Mouse (Mus musculus) brain, embryonic 18.5 days (tissue): ENCODE data around the gene Itgb1bp1.

Experiments used
- DNase-seq: peaks from one replicate; pipeline ENCODE4 v3.0.0-alpha.2; 2012; ENCODE audit warnings: low read depth, low spot score

Itgb1bp1 gene

DNA sequence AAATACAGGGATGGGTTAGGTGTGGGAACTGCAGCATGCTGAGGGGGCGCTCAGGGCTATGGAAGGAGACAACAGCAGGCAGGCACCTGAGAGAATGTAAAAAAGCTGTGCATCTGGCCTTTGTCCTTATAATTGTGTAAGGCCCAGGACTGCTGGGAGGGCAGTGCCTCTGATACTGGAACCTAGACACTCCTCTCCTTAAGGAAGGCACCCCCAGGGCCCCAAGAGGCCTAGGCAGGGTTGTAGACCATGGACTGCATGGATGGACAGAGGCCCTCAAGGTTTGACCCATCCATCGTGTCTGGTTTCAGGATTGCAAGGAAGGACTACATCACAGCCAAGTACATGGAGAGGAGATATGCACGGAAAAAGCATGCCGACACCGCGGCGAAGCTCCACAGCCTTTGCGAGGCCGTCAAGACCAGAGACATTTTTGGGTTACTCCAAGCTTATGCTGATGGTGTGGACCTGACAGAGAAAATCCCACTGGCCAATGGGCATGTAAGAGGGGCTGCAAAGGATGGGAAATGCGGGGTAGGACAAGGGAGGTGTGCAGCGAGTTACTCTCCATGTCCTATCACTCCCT, 41.6 kb downstream of the Itgb1bp1 start:
- DNase-seq, result no peak

- no peak for DNase-seq
Observed at GRCm38 (mm10) chr12:21241965-21242364, 44.1 kb downstream of the Itgb1bp1 start.

- no peak for DNase-seq
Observed at GRCm38 (mm10) chr12:21234560-21234959, 51.5 kb downstream of the Itgb1bp1 start.

GRCm38 (mm10) chr12:21233727-21234126, 52.4 kb downstream of the Itgb1bp1 start:
- DNase-seq, result no peak

DNA sequence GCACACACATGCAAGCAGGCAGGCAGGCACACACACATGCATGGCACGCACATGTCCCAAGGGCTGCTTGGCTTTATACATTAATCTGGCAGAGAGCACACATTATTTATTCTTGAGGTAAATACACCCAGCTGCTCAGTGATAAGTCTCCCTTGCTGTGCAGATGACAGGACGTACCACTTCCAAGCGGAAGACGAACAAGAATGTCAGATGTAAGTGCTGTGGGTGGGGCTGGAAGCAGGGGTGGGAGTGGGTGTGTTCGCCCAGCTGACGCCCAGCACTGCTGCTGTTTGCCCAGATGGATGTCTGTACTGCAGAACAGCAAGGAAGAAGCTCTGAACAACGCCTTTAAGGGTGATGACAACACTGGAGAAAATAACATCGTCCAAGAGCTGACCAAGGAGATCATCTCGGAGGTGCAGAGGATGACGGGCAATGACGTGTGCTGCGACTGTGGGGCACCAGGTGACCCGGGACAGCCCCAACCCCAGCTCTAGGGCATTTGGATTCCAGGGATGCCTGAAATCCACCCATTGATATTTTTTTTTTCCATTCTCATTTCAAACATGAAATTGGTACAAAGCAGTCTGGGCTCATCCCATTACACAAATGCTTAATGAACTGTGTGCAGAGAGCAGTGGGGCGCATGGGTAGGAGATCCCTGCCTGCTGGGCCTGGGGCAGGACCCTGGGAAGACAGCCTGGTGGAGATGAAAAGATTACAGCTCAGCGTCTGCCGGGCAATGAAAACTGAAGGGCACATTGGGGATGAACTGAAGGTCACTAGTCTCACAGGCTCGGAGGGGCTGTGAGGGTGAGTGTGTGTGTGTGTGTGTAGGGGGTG, 56.8 kb downstream of the Itgb1bp1 start:
- no peak for DNase-seq

GRCm38 (mm10) chr12:21228650-21229049, 57.4 kb downstream of the Itgb1bp1 start:
- DNase-seq, result no peak

DNA sequence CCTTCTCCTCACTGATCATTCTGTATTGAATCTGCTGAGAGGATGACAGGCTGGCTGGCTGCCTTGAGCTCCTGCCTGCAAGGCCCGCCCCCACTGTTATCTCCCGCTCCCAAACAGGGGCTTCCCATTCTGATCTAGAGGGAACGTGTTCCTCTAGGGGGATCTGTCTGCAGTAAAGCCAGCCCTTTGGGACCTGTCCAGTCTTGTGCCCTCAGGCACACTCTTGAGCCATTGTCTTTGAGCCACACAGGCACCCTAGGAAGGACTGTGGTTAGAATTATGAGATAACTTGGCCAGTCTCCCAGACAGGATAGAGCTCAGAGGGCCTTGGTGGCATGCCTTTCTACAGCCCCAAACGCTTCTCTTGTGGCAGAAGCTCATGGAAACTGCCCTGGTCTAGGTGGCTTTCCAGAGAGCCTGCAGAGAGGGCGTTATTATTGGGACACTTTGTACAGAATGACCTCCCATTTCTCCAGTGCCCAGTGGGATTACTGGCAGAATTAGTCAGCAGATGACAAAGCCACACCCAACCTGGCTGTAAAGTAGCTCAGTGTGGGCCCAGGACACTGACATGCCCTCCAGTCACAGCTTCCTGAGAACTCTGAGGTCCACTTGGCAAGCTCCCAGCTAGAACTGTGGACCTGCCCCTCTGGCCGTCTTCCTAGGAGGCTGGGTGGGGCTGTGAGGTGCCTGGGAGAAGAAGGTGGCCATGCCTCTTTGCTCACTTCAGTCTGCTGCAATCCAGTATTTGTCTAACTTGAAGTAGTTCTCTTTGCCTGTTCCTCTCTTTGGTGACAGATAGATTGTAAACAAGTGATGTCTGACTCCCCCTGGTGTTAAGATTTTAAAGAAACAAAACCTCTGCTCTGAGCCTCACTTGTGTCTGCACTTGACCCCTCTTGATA, 58.8 kb downstream of the Itgb1bp1 start:
- DNase-seq, result no peak

DNA sequence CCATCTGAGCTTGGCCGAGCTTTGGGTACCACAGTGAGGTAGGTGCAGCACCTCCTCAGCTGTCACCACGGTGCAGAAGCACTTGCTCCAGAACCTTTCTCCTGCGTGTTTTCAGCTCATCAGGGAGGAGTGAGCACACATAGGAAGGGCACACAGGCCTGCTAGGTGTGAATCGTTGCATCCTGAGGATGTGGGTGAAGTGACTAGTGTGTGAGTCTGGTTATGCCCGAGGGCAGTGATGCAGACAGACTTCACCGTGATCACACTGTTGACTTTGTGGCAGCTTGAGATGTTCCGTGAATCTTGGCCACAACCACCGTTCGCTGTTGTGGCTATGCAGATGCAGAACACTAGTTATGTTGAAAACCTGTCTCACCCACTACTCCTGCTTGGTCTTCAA, 59.8 kb downstream of the Itgb1bp1 start:
- no peak for DNase-seq

DNA sequence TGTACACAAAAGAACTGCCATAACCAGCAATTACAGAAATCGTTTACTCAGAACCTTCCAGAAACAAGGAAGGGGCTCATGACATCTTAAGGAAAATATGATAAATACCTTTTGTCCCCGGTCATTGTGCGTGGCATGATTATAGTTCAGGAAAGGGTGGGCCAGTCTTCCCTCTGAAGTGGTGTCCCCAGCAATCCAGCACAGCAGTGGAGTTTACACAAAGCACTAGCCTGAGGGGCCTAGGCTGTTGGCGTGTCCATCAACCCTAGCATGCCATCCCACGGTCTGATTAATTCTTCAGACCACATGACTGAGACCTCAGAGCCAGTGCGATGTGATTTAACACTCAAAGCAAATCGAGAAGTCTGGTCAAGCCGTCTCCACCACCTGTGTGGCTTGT, 60.7 kb downstream of the Itgb1bp1 start:
- no peak for DNase-seq

- DNase-seq, result no peak
Observed at GRCm38 (mm10) chr12:21223923-21224322, 62.2 kb downstream of the Itgb1bp1 start.

- DNase-seq, result no peak
Observed at GRCm38 (mm10) chr12:21220596-21220995, 65.5 kb downstream of the Itgb1bp1 start.

GRCm38 (mm10) chr12:21217776-21218444, 68.2 kb downstream of the Itgb1bp1 start:
- DNase-seq, result no peak

DNA sequence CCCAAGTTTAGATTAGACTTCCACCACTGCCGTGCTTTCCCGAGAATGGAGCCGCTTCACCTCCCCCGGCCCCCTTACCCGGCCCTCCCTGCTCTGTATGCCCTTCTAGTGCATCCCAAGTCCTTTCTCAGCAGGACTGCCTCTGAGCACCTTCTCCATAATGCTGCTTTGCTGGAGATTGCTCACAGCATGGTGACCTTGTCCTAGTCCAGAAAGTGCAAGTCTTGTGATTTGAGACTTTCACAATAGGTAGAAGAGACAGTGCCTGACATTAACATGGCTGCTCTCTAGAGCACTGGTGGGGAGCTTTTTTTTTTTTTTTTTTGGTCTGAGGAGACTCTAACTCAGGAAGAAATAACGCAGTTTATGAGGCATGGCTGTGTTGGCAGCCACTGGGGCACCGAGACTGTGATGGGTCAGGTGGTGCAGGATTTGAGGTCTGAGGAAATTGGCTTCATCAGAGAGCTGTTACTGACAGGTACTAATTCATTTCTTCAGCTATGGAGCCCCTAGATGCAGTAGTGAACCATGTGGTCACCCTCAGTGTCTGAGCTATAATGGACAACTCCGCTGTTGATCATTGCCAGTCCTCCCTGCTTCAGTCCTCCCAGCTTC, 71.4 kb downstream of the Itgb1bp1 start:
- DNase-seq, result no peak

GRCm38 (mm10) chr12:21212876-21213275, 73.2 kb downstream of the Itgb1bp1 start:
- DNase-seq, result no peak

- DNase-seq, result no peak
Observed at GRCm38 (mm10) chr12:21209273-21209672, 76.8 kb downstream of the Itgb1bp1 start.

DNA sequence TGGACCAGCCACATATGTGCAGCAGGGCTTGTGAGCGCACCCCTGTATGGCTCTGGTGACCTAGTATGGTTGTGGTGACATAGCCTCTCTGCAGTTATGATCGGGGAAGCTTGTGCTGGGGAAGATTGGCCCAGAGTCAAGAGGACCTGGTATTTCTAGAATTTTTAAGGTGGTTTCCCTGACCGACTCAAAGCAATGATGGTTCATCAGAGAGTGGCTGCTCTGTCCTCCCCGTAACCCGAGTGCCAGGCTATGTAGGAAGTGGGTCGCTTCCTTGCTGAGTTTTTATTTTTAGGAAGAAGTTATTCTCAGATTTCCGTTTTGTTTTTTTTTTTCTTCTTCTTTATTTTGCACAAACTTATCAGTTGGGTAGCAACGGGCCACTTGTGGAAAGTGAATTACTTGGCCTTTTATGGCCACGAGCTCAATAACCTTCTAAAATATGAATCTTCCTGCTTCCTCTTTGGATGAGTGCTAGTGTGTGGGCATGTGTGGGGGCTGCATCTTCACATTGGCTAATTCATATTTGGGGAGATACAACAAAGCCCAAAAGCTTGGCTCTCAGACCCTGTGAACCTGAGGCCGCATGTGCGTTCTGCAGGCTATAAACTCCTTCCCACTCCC, 77.8 kb downstream of the Itgb1bp1 start:
- DNase-seq, result no peak

DNA sequence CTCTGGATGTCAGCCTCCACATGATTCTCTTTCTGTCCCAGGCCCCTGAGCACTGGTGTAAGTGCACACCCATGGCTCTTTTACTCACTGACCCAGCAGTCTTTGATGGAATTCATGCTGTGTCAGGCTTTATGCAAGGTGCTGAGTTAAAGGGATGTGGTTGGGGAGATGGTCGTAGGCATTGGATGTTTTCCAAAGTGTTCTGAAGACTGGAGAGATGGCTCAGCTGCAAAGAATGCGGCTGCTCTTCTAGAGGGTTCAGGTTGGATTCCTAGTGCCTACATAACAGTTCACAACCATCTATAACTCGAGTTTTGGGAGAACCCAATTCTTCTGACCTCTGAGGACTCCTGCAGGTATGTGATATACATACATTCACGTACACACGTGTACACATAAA, 78.7 kb downstream of the Itgb1bp1 start:
- DNase-seq, result no peak

DNA sequence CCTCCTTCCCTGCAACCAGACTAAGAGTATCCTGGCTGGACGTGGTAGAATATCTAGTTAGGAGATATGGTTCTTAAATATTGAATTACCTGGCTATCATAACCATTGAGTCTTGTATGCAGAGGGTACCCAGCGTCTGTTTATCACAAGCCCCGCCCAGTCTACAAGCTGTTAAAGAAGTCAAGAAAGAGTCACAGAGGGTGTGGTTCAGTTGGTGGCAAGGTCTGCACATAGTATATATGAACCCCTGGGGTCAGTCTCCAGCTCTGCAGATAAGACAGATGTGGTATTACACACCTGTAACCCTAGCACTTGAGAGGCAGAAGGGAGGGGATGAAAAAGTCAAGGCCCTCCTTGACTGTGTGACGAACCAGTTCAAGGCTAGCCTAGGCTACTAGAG, 80.3 kb downstream of the Itgb1bp1 start:
- DNase-seq, result no peak

GRCm38 (mm10) chr12:21204701-21205312, 81.3 kb downstream of the Itgb1bp1 start:
- no peak for DNase-seq
